ENCODE assay signal across 20 mouse cellular contexts in the genomic region with DNA sequence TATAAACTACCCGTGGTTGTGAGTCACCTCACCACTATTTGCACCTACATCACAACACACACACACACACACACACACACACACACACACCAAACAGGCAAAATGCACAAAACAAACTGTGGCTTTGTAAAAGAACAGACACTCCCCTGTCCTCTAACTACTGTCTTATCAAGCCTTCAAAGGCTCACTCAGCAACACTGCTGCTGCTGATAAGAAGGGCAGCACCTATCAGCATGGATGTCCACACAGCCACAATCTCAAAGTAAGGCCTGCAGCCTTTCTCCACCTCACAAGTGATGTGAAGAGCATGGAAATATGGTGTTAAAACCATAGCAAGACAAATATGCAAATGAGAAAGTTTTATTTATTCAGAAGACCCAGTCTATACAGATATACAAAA. TPM values are rescaled to one million over a fixed set of nuclear protein-coding genes. Genes with fewer than 3 reads are reported as not detected.
DNase-seq lines count a peak whose midpoint lies in the region; ATAC-seq lines count a peak whose summit lies in the region.
"Had no signal": no experiment of that assay in that cellular context is flagged by ENCODE, and none has a peak within 500 bp of the region (broad histone marks: within the 10 kb centered on the region; RNA-seq: fewer than 3 reads in every experiment).

No protein-coding gene starts in this region.

- H3K9ac ChIP-seq in heart, embryonic 16.5 days (ENCODE audit: low read length), result no peak overlapping the region
- H3K9ac ChIP-seq in liver, embryonic 12.5 days, result no peak overlapping the region
- H3K9ac ChIP-seq in kidney, embryonic 14.5 days (ENCODE audit: low read depth, low read length), result no peak overlapping the region
- no peak overlapping the region for H3K9ac ChIP-seq in hindbrain, embryonic 12.5 days
- H3K9ac ChIP-seq: forebrain, embryonic 12.5 days; neural tube, embryonic 12.5 days had no signal

- ATAC-seq in heart, embryonic 16.5 days (replicated peaks; ENCODE audit: extremely low read depth, insufficient read depth, low FRiP score), result peak; percentile 63
- peak; percentile 100 for ATAC-seq in liver, embryonic 12.5 days
- no peak for ATAC-seq in kidney, embryonic 14.5 days (ENCODE audit: low FRiP score, low TSS enrichment)
- no peak for ATAC-seq in hindbrain, embryonic 12.5 days (ENCODE audit: low FRiP score)
- ATAC-seq: CD4-positive, CD25-positive, alpha-beta regulatory T cell, adult 4 months; hindbrain, postnatal 0 days; lung, postnatal 0 days; Patski had no signal

- no peak overlapping the region for H3K4me2 ChIP-seq in heart, embryonic 16.5 days (ENCODE audit: low read depth, low read length)
- H3K4me2 ChIP-seq in liver, embryonic 12.5 days, result peak overlapping the region; percentile 54
- H3K4me2 ChIP-seq in kidney, embryonic 14.5 days (replicated peaks; ENCODE audit: low read depth, low read length), result no peak overlapping the region
- H3K4me2 ChIP-seq in hindbrain, embryonic 12.5 days (replicated peaks), result no peak overlapping the region
- H3K4me2 ChIP-seq: forebrain, embryonic 12.5 days; neural tube, embryonic 12.5 days had no signal

- WGBS in heart, embryonic 16.5 days, result 40% methylated on average over 1 of the region's 1 CpGs
- WGBS in liver, embryonic 12.5 days (ENCODE audit: insufficient replicate concordance), result 27% methylated on average over 1 of the region's 1 CpGs
- WGBS in kidney, embryonic 14.5 days, result 96% methylated on average over 1 of the region's 1 CpGs
- WGBS in hindbrain, embryonic 12.5 days, result 93% methylated on average over 1 of the region's 1 CpGs

- DNase-seq in heart, postnatal 25 days (ENCODE audit: low spot score), result no peak
- peak; percentile 23 for DNase-seq in c-Kit-positive CD71-negative TER-119-negative erythroid progenitor cells, embryonic 14.5 days (ENCODE audit: low read depth)
- DNase-seq in spleen, postnatal 4 days (ENCODE audit: low spot score in 2 of 2), result peak; percentile 61 to 65
- no peak for DNase-seq in adrenal gland, adult 2 months
- DNase-seq: cerebellum, adult 18-20 months; midbrain, embryonic 14.5 days; retina, postnatal 1 day; thymus, postnatal 4 days had no signal

- H3K4me3 ChIP-seq in heart, embryonic 16.5 days (ENCODE audit: low read length), result no peak overlapping the region
- H3K4me3 ChIP-seq in liver, embryonic 12.5 days, result 0 out of 2 replicates have a peak overlapping the region, but pooled peaks have one; percentile 0
- no peak overlapping the region for H3K4me3 ChIP-seq in kidney, embryonic 14.5 days (ENCODE audit: low read length)
- H3K4me3 ChIP-seq in hindbrain, embryonic 12.5 days, result no peak overlapping the region
- H3K4me3 ChIP-seq: forebrain, embryonic 12.5 days; limb, embryonic 10.5 days; neural tube, embryonic 12.5 days had no signal

- H3K27ac ChIP-seq in heart, embryonic 16.5 days (ENCODE audit: low read length), result no peak overlapping the region
- H3K27ac ChIP-seq in liver, embryonic 12.5 days, result peak overlapping the region; percentile 92
- no peak overlapping the region for H3K27ac ChIP-seq in kidney, embryonic 14.5 days (ENCODE audit: low read depth, low read length)
- H3K27ac ChIP-seq in hindbrain, embryonic 12.5 days, result no peak overlapping the region
- H3K27ac ChIP-seq: forebrain, embryonic 12.5 days; hindbrain, postnatal 0 days; kidney, postnatal 0 days; limb, embryonic 10.5 days; neural tube, embryonic 12.5 days had no signal

- H3K4me1 ChIP-seq in heart, embryonic 16.5 days (ENCODE audit: control insufficient read depth, insufficient read depth, low read length), result no peaks in the 10 kb centered on the region; the same call in 1 of the 2 replicates
- H3K4me1 ChIP-seq in liver, embryonic 12.5 days, result peaks cover 35% of the 10 kb centered on the region
- H3K4me1 ChIP-seq in kidney, embryonic 14.5 days (ENCODE audit: control insufficient read depth, insufficient read depth, low read length), result no peaks in the 10 kb centered on the region
- no peaks in the 10 kb centered on the region for H3K4me1 ChIP-seq in hindbrain, embryonic 12.5 days
- H3K4me1 ChIP-seq: forebrain, embryonic 12.5 days; limb, embryonic 10.5 days; neural tube, embryonic 12.5 days had no signal

- H3K9me3 ChIP-seq in heart, embryonic 16.5 days (replicated peaks; ENCODE audit: control insufficient read depth, low read length), result no peaks in the 10 kb centered on the region; the same call in 1 of the 2 replicates
- H3K9me3 ChIP-seq in liver, embryonic 12.5 days (replicated peaks), result peaks cover 9% of the 10 kb centered on the region
- H3K9me3 ChIP-seq in kidney, embryonic 14.5 days (ENCODE audit: control insufficient read depth, low read length), result no peaks in the 10 kb centered on the region; the same call in 1 of the 2 replicates
- no peaks in the 10 kb centered on the region for H3K9me3 ChIP-seq in hindbrain, embryonic 12.5 days (replicated peaks)
- H3K9me3 ChIP-seq: limb, embryonic 10.5 days; neural tube, embryonic 12.5 days had no signal

- peaks cover 11% of the 10 kb centered on the region for H3K36me3 ChIP-seq in heart, embryonic 16.5 days (ENCODE audit: control insufficient read depth, insufficient read depth)
- peaks cover 54% of the 10 kb centered on the region for H3K36me3 ChIP-seq in liver, embryonic 12.5 days
- H3K36me3 ChIP-seq in kidney, embryonic 14.5 days (ENCODE audit: control insufficient read depth, insufficient read depth, low read length), result peaks cover 34% of the 10 kb centered on the region
- H3K36me3 ChIP-seq in hindbrain, embryonic 12.5 days, result peaks cover 33% of the 10 kb centered on the region

- intact Hi-C loops in heart, postnatal 25 days (cut with DNase I), result loop anchor here (10.0 kb wide), 1 partner anchor 146 kb away; no protein-coding TSS in a partner anchor

- H3K27me3 ChIP-seq in heart, embryonic 16.5 days (ENCODE audit: control insufficient read depth, insufficient read depth, low read length), result no peaks in the 10 kb centered on the region
- no peaks in the 10 kb centered on the region for H3K27me3 ChIP-seq in liver, embryonic 12.5 days (replicated peaks)
- H3K27me3 ChIP-seq in kidney, embryonic 14.5 days (ENCODE audit: control insufficient read depth, insufficient read depth, low read length), result no peaks in the 10 kb centered on the region
- H3K27me3 ChIP-seq in hindbrain, embryonic 12.5 days, result no peaks in the 10 kb centered on the region
- H3K27me3 ChIP-seq: forebrain, embryonic 12.5 days; neural tube, embryonic 12.5 days; Patski had no signal

RNA-seq across cellular contexts. Expression of a gene that starts 36.1 kb away (rescaled TPM):
- 14.0 and 14.6 TPM in 2 replicates for polyA plus RNA-seq in heart, embryonic 16.5 days (2015; fragmentation: Nextera tagmentation; extraction: Ambion mirVana)
- 1 to 10 TPM in 1 of 2 experiments, under 1 TPM in 1; 0.75 to 1.8 TPM for total RNA-seq in heart, postnatal 25 days (2021)
- 58.1 and 58.9 TPM in 2 replicates for polyA plus RNA-seq in liver, embryonic 12.5 days (2016; fragmentation: Nextera tagmentation; extraction: Ambion mirVana)
- total RNA-seq in adrenal gland, adult 2 months (2021), result 1 to 10 TPM; 2.0 to 3.0 TPM
- polyA plus RNA-seq in adrenal gland, adult 2 months (2012; rRNA removed), result 0.13 and 0.28 TPM in 2 replicates
- polyA plus RNA-seq in kidney, embryonic 14.5 days (2014; fragmentation: Nextera tagmentation; extraction: Ambion mirVana), result 26.0 and 44.3 TPM in 2 replicates
- 33.9 and 34.5 TPM in 2 replicates for polyA plus RNA-seq in hindbrain, embryonic 12.5 days (2016; fragmentation: Nextera tagmentation; extraction: Ambion mirVana)

RNA-seq across cellular contexts. Expression of a gene that starts 36.1 kb away (rescaled TPM):
- polyA plus RNA-seq in heart, embryonic 16.5 days (2015; fragmentation: Nextera tagmentation; extraction: Ambion mirVana), result 2.0 and 2.4 TPM in 2 replicates
- total RNA-seq in heart, postnatal 25 days (2021), result 10 to 100 TPM; 13.1 to 16.9 TPM
- 3.0 and 4.3 TPM in 2 replicates for polyA plus RNA-seq in liver, embryonic 12.5 days (2016; fragmentation: Nextera tagmentation; extraction: Ambion mirVana)
- 10 to 100 TPM; 18.5 to 20.4 TPM for total RNA-seq in adrenal gland, adult 2 months (2021)
- polyA plus RNA-seq in adrenal gland, adult 2 months (2012; rRNA removed), result 1.4 and 1.6 TPM in 2 replicates
- polyA plus RNA-seq in kidney, embryonic 14.5 days (2014; fragmentation: Nextera tagmentation; extraction: Ambion mirVana), result 5.7 and 7.0 TPM in 2 replicates
- 3.7 and 3.9 TPM in 2 replicates for polyA plus RNA-seq in hindbrain, embryonic 12.5 days (2016; fragmentation: Nextera tagmentation; extraction: Ambion mirVana)

RNA-seq across cellular contexts. Expression of a gene that starts 51.4 kb away (rescaled TPM):
- polyA plus RNA-seq in heart, embryonic 16.5 days (2015; fragmentation: Nextera tagmentation; extraction: Ambion mirVana), result 6.9 and 7.0 TPM in 2 replicates
- total RNA-seq in heart, postnatal 25 days (2021), result 1 to 10 TPM; 6.8 to 7.3 TPM
- 3.4 and 3.7 TPM in 2 replicates for polyA plus RNA-seq in liver, embryonic 12.5 days (2016; fragmentation: Nextera tagmentation; extraction: Ambion mirVana)
- 10 to 100 TPM; 77.0 to 85.2 TPM for total RNA-seq in adrenal gland, adult 2 months (2021)
- polyA plus RNA-seq in adrenal gland, adult 2 months (2012; rRNA removed), result 72.9 and 82.2 TPM in 2 replicates
- polyA plus RNA-seq in kidney, embryonic 14.5 days (2014; fragmentation: Nextera tagmentation; extraction: Ambion mirVana), result 1.4 and 2.2 TPM in 2 replicates
- polyA plus RNA-seq in hindbrain, embryonic 12.5 days (2016; fragmentation: Nextera tagmentation; extraction: Ambion mirVana), result 3.2 and 3.8 TPM in 2 replicates

RNA-seq across cellular contexts. Expression of a gene that starts 57.5 kb away (rescaled TPM):
- polyA plus RNA-seq in heart, embryonic 16.5 days (2015; fragmentation: Nextera tagmentation; extraction: Ambion mirVana), result 40.7 and 41.6 TPM in 2 replicates
- total RNA-seq in heart, postnatal 25 days (2021), result 10 to 100 TPM; 31.3 to 36.7 TPM
- 45.1 and 49.6 TPM in 2 replicates for polyA plus RNA-seq in liver, embryonic 12.5 days (2016; fragmentation: Nextera tagmentation; extraction: Ambion mirVana)
- total RNA-seq in adrenal gland, adult 2 months (2021), result 10 to 100 TPM; 63.1 to 86.9 TPM
- 32.4 and 39.5 TPM in 2 replicates for polyA plus RNA-seq in adrenal gland, adult 2 months (2012; rRNA removed)
- 57.5 and 104 TPM in 2 replicates for polyA plus RNA-seq in kidney, embryonic 14.5 days (2014; fragmentation: Nextera tagmentation; extraction: Ambion mirVana)
- 79.8 and 85.3 TPM in 2 replicates for polyA plus RNA-seq in hindbrain, embryonic 12.5 days (2016; fragmentation: Nextera tagmentation; extraction: Ambion mirVana)

Comparison
In these comparisons a context has a peak if more than half of its experiments do, and no peak if none do; other contexts are left out.
1. ATAC-seq: peak in heart, embryonic 16.5 days (single experiment) and liver, embryonic 12.5 days (single experiment); none in kidney, embryonic 14.5 days (single experiment) and hindbrain, embryonic 12.5 days (single experiment).
2. DNase-seq: peak in c-Kit-positive CD71-negative TER-119-negative erythroid progenitor cells, embryonic 14.5 days (single experiment) and spleen, postnatal 4 days (2 of 2); none in heart, postnatal 25 days (single experiment) and adrenal gland, adult 2 months (single experiment).
3. RNA of a gene that starts 36.1 kb away (polyA plus RNA-seq): 58.1 to 58.9 TPM in liver, embryonic 12.5 days, 26.0 to 44.3 TPM in kidney, embryonic 14.5 days, 33.9 to 34.5 TPM in hindbrain, embryonic 12.5 days and 14.0 to 14.6 TPM in heart, embryonic 16.5 days; 0.13 to 0.28 TPM in adrenal gland, adult 2 months; every median in the first group is over 10 times any median in the second.